Mouse (Mus musculus) granulocyte monocyte progenitor cell, adult 5-6 weeks (primary cell): ENCODE results near the gene Clic1. TPM values are rescaled to one million over a fixed set of nuclear protein-coding genes. Genes with fewer than 3 reads are reported as not detected.

Experiments used
- ATAC-seq: replicated peaks from 2 replicates; pipeline ENCODE4 v1.8.0; 2016; ENCODE audit warnings: mild to moderate bottlenecking, moderate TSS enrichment, inconsistent platforms; ENCODE audit not compliant: poor library complexity, severe bottlenecking
- total RNA-seq, 2 experiments: library from RNA; stranded (forward) in 1 of 2; stranded (reverse) in 1 of 2; fragments of 200-712, 200-1000 nt in 1 of 2; fragments of >200 nt in 1 of 2; fragmentation: Nextera tagmentation in 1 of 2; gene quantifications; 2 replicates each; pipeline ENCODE4 v1.2.3; 2014 to 2017

Clic1 gene
- total RNA-seq, 2 experiments from 2014 or later = 245 to 347 TPM

DNA sequence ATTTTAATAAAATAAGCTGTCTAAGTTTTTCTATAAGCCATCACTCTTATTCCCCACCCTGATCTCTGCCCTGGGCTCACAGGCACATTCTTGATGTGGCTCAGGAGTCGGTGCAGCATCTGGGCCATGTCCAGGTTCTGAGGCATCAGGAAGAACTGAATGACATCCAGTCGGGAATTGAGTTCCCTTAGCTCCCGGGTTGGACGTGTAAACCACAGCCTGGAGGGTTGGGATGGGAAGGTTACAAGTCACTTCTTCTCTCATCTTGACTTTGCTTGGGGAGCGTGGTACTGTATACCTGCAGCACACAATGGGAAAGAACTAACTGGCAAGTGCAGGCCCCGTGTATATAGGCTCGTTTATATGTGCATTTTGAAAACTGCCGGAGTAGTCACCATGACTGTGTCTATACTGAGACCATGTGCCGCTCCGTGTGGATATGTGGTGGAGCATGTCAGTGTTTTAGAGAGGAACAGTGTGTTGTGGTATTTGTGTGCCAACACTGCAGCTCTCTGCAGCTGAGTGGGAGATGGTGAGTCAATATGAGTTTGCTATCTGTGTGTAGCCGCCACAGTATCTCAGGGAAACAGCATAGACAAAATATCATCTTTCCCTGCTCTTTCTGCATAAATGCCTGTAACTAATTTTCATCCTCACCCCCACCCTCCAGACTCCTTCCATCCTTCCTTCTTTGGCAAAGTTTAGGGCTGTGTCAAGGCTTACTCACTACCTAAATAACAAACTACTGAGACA, 10.5 kb upstream of the Clic1 start:
- no peak for ATAC-seq

DNA sequence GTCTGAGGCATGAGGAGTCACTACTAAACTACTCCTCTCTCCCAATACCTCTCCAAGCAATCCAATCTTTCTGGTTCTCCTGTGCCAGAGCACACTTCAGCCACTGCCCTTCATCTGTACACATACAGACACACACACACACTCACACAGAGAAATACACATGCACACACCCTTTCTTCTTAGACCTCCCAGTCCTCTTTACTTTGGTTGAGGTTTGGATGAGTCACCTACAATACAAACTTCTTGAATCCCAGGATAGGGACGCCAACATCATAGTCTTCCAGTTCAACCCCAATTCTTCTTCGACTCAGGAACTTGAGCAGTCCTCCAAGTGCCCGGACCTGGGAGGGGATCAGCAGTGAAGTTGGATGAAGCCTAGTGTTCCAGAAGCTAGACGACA, 6.0 kb upstream of the Clic1 start:
- no peak for ATAC-seq

DNA sequence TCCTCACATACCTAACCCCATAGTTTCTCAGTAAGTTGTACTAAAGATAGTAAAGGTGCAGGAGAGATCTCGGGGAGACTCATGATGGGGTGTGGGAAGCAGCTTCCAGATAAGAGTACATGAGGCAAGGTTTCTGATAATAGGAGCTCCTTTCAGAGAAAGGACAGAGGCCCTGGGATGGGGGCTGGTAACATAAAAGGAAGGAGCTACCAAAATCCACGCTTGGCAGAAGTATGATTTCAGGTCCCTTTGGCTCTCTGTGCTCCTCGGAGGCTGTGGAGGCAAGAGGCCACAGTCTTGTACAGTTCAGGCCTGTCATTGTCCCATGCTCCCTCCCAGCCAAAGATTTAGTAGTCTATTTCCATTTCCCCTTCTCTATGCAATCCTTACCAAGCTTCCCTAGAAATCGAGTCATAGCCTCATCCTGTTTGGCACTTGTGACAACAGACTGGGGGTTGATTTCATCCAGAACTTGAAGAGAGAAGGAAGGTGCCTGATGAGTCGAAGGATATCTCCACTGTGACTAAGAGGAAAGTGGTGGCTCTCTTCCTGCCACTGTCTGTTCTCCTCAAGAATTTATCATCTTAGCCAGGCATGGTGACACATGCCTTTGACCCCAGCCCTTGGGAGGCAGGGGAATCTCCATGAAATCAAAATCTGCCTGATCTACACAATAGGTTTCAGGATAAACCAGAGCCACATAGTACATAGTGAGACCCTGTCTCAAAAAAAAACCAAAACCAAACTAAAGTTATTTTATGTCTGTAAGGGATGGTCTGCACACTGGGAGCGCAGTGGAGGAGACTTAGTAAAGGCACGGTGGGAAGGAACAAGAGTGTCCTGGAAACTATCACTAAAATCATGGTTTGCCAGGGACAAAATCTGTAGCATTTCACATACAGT, 4.6 kb upstream of the Clic1 start:
- no peak for ATAC-seq

DNA sequence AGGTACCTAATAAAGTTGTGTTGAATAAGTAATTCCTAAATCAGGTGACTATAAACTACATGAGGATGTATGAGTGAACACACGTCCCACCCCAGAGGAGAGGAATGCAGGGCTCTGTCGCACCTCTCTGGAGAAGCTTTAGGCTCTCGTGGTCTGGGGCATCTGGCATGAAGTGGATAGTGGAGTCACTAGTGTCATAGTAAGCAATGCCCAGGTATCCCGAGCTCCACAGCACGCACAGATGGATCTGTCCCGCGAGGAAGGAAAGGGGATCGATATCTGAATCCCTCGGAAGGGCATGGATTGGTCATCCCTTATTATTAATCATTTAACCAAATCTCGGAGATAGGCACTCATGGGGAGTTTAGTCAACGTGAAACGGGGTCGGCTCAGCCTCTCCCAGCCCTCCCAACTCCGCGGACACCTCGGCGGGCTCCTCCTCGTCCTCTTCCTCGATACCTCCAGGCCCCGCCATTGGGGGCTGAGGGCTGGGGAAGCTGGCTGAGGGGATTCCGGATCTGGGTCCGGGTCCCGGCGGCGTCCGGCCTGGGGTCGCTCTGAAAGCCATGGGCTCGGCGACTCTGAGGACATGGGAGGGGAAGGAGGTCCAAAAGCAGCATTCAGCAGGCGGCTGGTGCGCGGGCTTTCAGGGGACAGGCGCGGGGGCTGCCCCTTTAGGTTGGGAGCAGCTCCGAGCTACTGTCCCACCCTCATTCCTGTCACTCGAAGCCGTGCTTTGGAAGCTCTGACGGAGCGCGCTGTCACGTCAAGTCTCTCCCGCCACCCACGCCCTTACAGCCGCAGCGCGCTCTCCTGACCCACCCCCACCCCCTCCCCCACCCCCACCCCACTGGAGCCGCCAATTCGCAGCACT, 3.7 kb upstream of the Clic1 start:
- no peak for ATAC-seq

DNA sequence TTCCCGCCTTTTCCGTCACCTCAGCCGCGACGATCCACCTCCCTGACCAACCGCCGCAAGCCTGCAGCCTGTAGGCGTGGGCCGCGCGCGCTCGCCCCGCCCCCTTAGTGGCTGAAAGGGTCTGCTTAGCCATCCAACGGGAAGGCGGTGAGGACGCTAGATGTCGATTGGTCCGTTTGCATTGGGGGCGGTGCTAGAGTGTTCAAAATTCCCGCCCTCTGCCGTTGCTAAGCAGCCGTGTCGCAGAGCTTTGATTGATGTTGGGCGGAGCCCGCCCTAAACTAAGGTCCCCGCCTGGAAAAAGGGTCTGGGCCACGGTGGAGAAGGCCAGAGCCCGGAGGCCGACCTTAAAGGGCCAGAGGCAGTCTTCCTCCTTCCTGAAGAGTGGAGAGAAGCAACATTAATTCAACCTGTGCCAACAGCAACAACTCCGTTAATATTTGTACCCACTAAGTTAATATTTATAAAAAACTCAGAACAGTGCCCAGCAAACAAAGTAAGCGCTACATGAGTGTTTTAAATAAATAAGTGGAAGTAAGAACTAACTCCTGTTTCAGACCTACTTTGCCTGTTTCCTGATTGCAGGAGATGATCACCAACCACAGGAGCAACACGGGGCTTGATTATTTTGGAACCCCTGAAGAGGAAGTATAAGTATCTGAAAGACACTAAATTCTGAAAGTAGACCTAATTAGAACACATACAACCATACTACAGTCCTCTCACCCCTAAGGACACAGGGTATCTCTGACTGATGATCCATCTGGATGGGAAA, 2.9 kb upstream of the Clic1 start, which contains the start of gene Msh5:
Msh5 (minus strand) TSS at position 65 of the 775 bp plus-strand sequence.
- peak; percentile 72 for ATAC-seq

DNA sequence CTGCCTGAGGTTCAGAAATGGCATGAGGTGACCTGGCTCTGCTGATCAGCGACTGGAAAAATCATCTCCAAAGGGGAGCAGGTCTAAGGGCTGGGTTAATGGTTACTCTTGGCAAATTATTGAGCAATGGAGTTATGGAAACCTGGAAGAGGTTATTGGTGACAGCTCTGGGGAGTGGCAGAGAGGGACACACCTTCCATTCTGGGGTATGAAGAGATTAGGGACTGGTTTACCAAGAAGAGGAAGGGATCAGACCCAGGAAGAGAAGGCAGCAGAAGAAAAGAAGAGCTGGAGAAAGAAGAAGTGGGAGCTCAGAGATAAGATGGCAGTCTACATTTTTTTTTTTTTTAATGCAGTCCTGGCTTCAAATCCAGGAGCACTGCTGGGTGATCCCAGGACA, 2.1 kb upstream of the Clic1 start:
- ATAC-seq = peak; percentile 7; the same call in 1 of the 2 replicates

DNA sequence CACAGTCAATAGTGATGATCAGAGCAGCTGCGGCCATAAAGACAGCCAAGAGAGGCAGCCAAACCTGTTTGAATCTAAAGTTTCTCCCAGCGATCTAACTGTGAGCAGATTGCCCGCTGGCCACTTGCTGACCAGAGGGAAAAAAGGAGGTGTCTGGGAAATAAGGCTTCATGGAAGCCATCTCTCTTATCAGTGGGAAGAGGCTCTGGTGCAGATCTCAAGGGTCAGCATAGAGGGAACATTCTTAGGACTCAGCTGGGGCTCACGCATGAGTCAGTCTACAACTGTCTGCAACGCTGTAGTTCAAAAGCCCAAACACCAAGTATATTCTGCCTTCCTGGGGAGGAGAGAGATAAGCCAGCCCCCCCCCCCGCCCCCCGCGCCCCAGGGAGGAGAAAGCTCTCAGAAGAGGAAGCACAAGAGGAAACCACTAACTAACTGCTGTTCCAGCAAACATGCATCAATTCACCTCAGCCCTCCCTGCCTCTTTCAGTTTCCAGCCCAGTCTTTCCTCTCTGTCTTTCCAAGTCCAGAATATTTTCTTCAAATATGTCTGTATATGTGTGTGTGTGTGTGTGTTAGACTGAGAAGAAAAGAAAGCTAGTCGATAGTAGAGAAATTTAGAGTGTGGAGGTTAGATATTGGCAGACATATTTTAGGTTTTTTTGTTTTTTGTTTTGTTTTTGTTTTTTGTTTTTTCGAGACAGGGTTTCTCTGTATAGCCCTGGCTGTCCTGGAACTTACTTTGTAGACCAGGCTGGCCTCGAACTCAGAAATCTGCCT, 1.4 kb upstream of the Clic1 start:
- ATAC-seq = 0 out of 2 replicates have a peak, but pooled peaks have one; percentile 5

DNA sequence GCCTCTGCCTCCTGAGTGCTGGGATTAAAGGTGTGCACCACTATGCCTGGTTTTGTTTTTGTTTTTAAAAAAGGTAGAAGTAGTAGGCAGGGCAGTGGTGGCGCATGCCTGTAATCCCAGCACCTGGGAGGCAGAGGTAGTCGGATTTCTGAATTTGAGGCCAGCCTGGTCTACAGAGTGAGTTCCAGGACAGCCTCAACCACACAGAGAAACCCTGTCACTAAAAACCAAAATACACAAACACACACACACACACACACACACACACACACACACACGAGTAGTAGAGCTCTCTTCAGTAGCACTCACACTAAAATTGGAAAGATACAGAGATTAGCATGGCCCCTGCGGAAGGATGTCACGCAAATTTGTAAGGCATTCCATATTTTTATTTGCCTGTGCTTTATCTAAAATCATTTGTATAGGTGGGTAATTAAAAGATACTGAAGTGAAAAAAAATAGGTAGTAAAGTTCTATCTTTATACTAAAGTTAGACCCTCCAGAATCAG, 780 bp upstream of the Clic1 start:
- ATAC-seq = no peak

DNA sequence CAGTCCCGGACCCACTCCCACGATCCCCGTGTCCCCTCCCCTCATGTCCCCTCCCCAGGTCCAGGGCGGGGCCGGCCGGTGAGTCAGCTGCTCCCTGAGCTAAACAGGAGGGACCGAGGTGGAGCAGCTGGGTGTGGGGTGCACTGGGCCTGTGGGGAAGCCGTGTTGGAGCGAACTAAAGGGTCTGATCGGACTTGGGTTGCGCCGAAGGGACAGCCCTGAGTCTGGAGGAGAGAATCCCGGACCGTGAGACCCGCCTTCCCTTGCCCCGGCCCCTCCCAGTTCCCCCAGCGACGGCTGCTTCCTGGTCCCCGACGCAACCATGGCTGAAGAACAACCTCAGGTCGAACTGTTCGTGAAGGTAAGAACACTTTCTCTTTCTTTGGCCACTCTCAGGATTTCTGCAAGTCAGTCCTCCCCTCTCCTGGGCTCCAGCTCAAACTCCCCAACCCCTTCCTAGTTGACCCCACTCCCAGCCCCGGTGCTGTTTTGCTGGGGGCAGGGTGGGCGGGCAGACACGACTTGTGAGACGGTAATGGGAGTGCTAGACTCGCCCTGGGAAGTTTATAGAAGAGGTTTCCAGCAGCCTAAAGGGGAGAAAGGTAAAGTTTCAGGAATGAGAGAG, 472 bp downstream of the Clic1 start:
- peak; percentile 18 for ATAC-seq

DNA sequence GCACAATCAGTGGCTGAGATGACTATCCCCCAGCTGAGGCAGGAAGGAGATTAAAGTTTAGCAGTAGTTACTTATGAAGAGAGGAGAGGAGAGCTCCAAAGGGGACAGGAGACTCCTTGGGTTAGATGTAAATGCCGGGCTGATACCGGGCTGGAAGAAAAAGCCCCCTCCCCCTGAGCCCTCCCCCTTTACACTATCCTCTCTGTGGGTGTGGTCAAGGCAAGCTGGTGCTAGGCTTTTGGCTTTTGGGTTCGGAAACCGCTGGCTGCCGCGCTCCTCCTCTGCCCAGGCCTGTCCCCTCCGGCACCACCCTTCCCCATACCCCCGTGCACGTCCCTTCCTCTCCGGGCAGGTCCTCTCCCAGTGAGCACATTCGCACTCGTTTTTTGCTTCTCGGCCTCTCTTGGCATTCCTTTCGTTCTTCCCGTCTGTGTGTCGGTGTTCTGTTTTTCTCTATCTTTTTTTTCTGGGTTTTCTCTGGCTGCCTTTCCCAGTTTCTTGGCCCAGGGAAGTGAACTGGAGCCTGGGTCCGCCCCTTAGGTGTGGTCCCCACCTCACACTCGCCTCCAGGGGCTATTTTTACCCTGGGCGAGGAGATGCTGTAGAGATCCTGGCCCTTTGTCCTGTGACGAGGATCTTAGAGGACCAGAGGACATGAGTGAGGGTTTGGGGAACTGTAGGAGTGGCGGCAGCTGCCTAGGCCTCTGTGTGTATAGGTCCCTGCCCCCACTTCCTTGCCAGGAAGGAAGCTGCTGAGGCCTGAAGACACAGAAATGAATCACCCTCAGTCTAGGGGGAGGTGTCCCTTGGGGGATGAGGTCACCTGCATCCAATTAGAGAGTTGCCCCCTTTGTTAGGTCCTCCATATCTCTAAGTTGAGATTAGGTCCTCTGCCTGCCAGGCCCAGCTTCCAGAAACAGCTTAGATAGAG, 1.7 kb downstream of the Clic1 start:
- ATAC-seq = peak; percentile 66

DNA sequence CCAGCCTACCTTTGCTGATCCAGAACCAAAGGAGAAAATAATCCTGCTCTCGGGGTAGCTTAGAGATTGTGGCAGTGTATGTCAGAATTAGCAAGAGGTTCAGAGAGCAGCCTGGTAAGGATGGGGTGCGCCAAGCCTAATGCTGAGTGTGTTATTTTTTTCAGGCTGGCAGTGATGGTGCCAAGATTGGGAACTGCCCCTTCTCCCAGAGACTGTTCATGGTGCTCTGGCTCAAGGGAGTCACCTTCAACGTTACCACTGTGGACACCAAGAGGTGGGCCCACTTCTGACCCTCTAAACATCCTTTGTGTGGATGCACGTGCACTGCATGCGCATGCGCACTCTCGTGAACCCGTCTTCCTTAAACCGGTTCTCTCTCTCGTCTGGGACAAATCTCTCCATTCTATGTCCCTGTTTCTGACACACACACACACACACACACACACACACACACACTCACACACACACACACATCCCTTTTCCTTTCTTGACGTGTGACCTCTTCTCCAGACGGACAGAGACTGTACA, 2.6 kb downstream of the Clic1 start:
- no peak for ATAC-seq

DNA sequence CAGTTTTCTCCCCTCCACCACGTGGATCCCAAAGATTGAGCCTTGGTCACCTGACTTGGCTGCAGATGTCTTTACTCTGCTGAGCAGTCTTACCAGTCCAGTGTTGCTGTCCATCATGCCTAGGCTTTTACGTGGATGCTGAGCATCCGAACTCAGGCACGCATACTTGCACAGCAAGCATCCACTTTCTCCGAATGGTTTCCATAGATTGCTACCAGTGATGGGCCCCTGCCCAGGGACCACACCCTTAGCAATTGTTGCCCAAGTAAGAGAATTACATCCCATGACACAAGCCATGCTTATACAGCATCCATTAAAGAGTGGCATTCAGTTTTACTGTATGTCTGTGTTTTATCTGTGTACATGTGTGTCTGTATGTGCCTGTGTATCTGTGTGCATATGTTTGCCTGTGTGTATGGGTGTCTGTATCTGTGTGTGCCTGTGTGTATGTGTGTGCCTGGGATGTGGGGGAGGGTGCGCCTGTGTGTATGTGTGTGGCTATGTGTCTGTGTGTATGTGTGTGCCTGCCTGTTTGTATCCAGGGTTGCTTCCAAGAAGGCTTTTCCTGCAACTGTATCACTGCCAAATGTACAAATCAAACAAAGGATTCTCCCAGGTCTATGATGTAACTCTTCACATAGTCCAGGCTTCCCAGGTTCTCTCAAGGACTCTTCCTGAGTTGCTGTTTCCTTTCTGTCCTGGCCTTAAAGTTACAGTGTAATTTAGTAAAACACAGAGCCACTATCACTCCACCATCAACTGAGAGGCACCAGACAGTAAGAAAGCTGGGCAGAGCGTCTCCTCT, 6.1 kb downstream of the Clic1 start:
- ATAC-seq = no peak

DNA sequence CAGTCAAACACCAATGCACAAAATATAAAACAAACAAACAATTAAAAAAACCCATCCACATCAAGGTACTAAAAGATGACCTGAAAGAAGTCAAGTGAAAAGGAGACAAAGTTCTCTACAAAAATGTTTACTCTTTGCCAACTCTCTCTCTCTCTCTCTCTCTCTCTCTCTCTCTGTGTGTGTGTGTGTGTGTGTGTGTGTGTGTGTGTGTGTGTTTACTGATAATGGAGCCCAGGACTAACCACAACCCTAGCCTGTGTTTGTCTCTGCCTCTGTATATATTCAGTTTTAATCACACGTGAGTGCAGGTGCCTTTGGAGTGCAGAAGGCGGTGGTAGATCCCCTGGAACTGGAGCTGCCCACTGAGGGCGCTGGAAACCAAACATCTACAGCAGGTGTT, 7.3 kb downstream of the Clic1 start:
- no peak for ATAC-seq

DNA sequence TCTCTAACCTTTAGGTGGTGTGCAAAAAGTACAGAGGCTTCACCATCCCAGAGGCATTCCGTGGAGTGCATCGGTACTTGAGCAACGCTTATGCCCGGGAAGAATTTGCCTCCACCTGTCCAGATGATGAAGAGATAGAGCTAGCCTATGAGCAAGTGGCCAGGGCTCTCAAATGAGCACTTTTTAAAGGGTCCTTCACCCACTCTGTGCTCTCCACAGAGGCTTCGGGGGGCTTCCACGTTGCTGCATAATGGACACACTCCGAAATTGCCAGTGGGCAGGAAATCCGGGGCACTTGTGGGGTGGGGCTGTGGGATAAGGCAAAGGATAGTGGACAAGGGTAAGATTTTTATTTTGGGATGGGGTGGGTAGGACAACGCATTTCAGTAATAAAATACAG, 8.6 kb downstream of the Clic1 start:
- no peak for ATAC-seq

DNA sequence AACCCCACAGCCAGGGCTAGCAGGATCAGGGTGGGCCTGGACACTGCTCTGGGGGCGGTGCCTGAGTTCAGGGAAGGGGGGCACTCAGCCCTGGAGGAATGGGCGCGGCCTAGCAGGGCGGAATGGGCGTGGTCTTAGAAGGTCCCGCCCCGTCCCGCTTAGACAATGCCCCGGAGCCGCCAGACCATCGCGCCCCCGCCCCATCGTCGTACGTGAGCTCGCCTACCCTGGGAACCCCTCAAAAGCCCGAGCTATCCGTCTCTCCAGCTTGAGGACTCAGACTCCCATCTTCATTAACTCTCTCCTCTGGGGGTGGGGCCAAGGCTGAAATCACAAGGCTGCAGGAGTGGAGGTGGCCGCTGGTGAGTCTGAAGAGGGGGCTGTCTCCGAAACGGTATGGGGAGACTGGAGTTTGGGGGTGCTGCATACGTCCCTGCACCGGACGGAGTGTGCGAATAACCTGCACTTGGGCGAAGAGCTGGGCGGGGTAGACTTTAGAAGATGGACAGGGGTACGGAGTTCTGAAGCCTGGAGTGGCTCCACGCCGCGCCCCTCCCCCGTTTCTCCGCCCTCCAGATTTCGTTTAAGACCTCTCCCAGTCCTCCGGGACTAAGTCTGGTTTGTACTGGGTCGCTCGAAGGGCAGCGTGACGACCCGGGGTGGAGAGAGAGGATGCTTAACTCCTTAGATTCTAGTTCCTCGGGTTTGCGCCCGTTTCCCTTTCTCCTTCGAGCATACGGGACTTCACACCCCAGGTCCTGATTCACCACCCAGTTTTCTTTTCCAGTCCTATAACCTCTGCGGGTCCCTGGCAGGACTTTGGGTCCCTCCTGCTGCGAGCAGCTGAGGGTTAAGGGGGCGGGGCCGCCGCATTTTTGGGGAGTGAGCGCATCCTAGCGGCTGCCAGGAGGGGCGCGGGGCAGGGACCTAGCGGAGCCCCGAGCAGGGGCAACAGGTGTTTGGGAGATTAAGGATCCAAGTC, 9.4 kb downstream of the Clic1 start, which contains the start of gene Ddah2:
Ddah2 (plus strand) TSS at position 125 of the 982 bp plus-strand sequence.
- peak; percentile 83 for ATAC-seq
